Mouse (Mus musculus) intestine, embryonic 14.5 days (tissue): ENCODE data around the gene Slc20a1. TPM values are rescaled to one million over a fixed set of nuclear protein-coding genes. Genes with fewer than 3 reads are reported as not detected.

Experiments used
- ATAC-seq: fragments of 200-750 bp; cut with Nextera tagmentation; replicated peaks from 2 replicates; pipeline ENCODE4 v1.8.0; 2017; ENCODE audit warnings: low read depth, moderate number of reproducible peaks, moderate TSS enrichment, moderate library complexity; ENCODE audit not compliant: low FRiP score, low TSS enrichment
- DNase-seq: peaks from one replicate; pipeline ENCODE4 v3.0.0-alpha.2; 2018; ENCODE audit warnings: low spot score
- H3K27ac ChIP-seq: fragments of 300-500 bp; sonication (generic); 2 replicates; pipeline ENCODE4 v1.5.1; 2014; ENCODE audit warnings: low read depth, mild to moderate bottlenecking, control low read depth
- H3K27me3 ChIP-seq: fragments of 300-500 bp; sonication (generic); replicated peaks from 2 replicates; pipeline ENCODE4 v1.6.1; 2014; ENCODE audit warnings: low read length, control low read depth; ENCODE audit not compliant: control insufficient read depth, insufficient read depth
- H3K36me3 ChIP-seq: fragments of 300-500 bp; sonication (generic); 2 replicates; pipeline ENCODE4 v1.6.1; 2014; ENCODE audit warnings: low read length, control low read depth; ENCODE audit not compliant: control insufficient read depth, insufficient read depth
- H3K4me1 ChIP-seq: fragments of 300-500 bp; sonication (generic); replicated peaks from 2 replicates; pipeline ENCODE4 v1.6.1; 2014; ENCODE audit warnings: low read length, control low read depth, mixed read lengths; ENCODE audit not compliant: control insufficient read depth, insufficient read depth
- H3K4me2 ChIP-seq: fragments of 300-500 bp; sonication (generic); 2 replicates; pipeline ENCODE4 v1.6.1; 2014; ENCODE audit warnings: low read length
- H3K4me3 ChIP-seq: fragments of 300-500 bp; sonication (generic); 2 replicates; pipeline ENCODE4 v1.5.1; 2014; ENCODE audit warnings: low read depth, low read length, control low read depth, mixed read lengths
- H3K9ac ChIP-seq: fragments of 300-500 bp; sonication (generic); 2 replicates; pipeline ENCODE4 v1.6.1; 2014; ENCODE audit warnings: mild to moderate bottlenecking, low read length
- H3K9me3 ChIP-seq: fragments of 300-500 bp; sonication (generic); 2 replicates; pipeline ENCODE4 v1.6.1; 2016; ENCODE audit warnings: low read length, control low read depth; ENCODE audit not compliant: control insufficient read depth
- WGBS: fragments of 180-500 bp; shearing (Covaris S2); extraction: QIAGEN DNeasy Blood & Tissue Kit; methylation state at CpG from one replicate; pipeline ENCODE4 v1.1.7; 2014; 5-methylcytosine and 5-hydroxymethylcytosine counted together
- polyA plus RNA-seq: library from polyadenylated mRNA; unstranded; fragments of >200 nt; fragmentation: Nextera tagmentation; extraction: Ambion mirVana; gene quantifications from 2 replicates; pipeline ENCODE4 v1.2.1, GENCODE M21; 2014

The Slc20a1 gene
- polyA plus RNA-seq, 1 experiment from 2014 or later = 61.1 TPM

GRCm38 (mm10) chr2:129247707-129248121, 49.1 kb downstream of the Slc20a1 start:
- Histone ChIP-seq H3K27ac (no peak overlapping the region), H3K4me1 (peaks cover 11% of the 10 kb centered on the region; the same call in 1 of the 2 replicates), H3K4me3 (no peak overlapping the region), H3K36me3 (no peaks in the 10 kb centered on the region), H3K4me2 (no peak overlapping the region), H3K9me3 (no peaks in the 10 kb centered on the region), H3K27me3 (no peaks in the 10 kb centered on the region), H3K9ac (no peak overlapping the region)
- no peak for DNase-seq
- no peak for ATAC-seq
- WGBS = 91% methylated on average over 7 of the region's 7 CpGs

GRCm38 (mm10) chr2:129249321-129249720, 50.8 kb downstream of the Slc20a1 start:
- DNase-seq = no peak
- Histone ChIP-seq H3K4me3 (no peak overlapping the region), H3K27ac (no peak overlapping the region), H3K4me2 (no peak overlapping the region), H3K4me1 (peaks cover 22% of the 10 kb centered on the region), H3K27me3 (no peaks in the 10 kb centered on the region), H3K9me3 (no peaks in the 10 kb centered on the region), H3K36me3 (no peaks in the 10 kb centered on the region), H3K9ac (no peak overlapping the region)
- 44% methylated on average over 1 of the region's 1 CpGs for WGBS
- ATAC-seq = no peak

- Histone ChIP-seq H3K27ac (peak overlapping the region; percentile 60), H3K27me3 (no peaks in the 10 kb centered on the region), H3K4me2 (no peak overlapping the region), H3K9ac (no peak overlapping the region), H3K9me3 (no peaks in the 10 kb centered on the region), H3K4me3 (no peak overlapping the region), H3K4me1 (peaks cover 18% of the 10 kb centered on the region; the same call in 1 of the 2 replicates), H3K36me3 (no peaks in the 10 kb centered on the region)
- 83% methylated on average over 19 of the region's 19 CpGs for WGBS
- ATAC-seq (no peak), DNase-seq (peak; percentile 52)
Measured at GRCm38 (mm10) chr2:129252836-129253630, 54.5 kb downstream of the Slc20a1 start.

- Histone ChIP-seq H3K4me3 (no peak overlapping the region), H3K36me3 (no peaks in the 10 kb centered on the region), H3K9ac (no peak overlapping the region), H3K27ac (peak overlapping the region; percentile 60), H3K9me3 (no peaks in the 10 kb centered on the region), H3K4me2 (no peak overlapping the region), H3K4me1 (peaks cover 18% of the 10 kb centered on the region; the same call in 1 of the 2 replicates), H3K27me3 (no peaks in the 10 kb centered on the region)
- ATAC-seq = 0 out of 2 replicates have a peak, but pooled peaks have one; percentile 10
- WGBS = 35% methylated on average over 2 of the region's 2 CpGs
- DNase-seq = no peak
Measured at GRCm38 (mm10) chr2:129253631-129253970, 55.0 kb downstream of the Slc20a1 start.

GRCm38 (mm10) chr2:129254076-129254475, 55.5 kb downstream of the Slc20a1 start:
- H3K27me3 ChIP-seq = no peaks in the 10 kb centered on the region
- H3K27ac ChIP-seq = peak overlapping the region; percentile 60
- H3K4me3 ChIP-seq = no peak overlapping the region
- H3K9ac ChIP-seq = no peak overlapping the region
- H3K4me2 ChIP-seq = no peak overlapping the region
- peaks cover 18% of the 10 kb centered on the region; the same call in 1 of the 2 replicates for H3K4me1 ChIP-seq
- WGBS = 18% methylated on average over 2 of the region's 2 CpGs
- H3K9me3 ChIP-seq = no peaks in the 10 kb centered on the region
- H3K36me3 ChIP-seq = no peaks in the 10 kb centered on the region
- ATAC-seq = peak; percentile 67
- peak; percentile 40 for DNase-seq

GRCm38 (mm10) chr2:129256006-129256405, 57.4 kb downstream of the Slc20a1 start:
- Histone ChIP-seq H3K4me1 (peaks cover 18% of the 10 kb centered on the region; the same call in 1 of the 2 replicates), H3K9ac (no peak overlapping the region), H3K9me3 (no peaks in the 10 kb centered on the region), H3K4me3 (no peak overlapping the region), H3K36me3 (no peaks in the 10 kb centered on the region), H3K4me2 (no peak overlapping the region), H3K27ac (no peak overlapping the region), H3K27me3 (no peaks in the 10 kb centered on the region)
- no peak for ATAC-seq
- peak; percentile 49 for DNase-seq
- 64% methylated on average over 4 of the region's 4 CpGs for WGBS

GRCm38 (mm10) chr2:129258056-129258455, 59.5 kb downstream of the Slc20a1 start:
- peak; percentile 62 for DNase-seq

GRCm38 (mm10) chr2:129258475-129259211, 60.1 kb downstream of the Slc20a1 start:
- no peaks in the 10 kb centered on the region for H3K36me3 ChIP-seq
- ATAC-seq (peak; percentile 32; the same call in 1 of the 2 replicates), DNase-seq (peak; percentile 78)
- WGBS = 35% methylated on average over 7 of the region's 7 CpGs
- no peak overlapping the region for H3K4me2 ChIP-seq
- peak overlapping the region; percentile 57 for H3K27ac ChIP-seq
- H3K9me3 ChIP-seq = no peaks in the 10 kb centered on the region
- H3K4me3 ChIP-seq = no peak overlapping the region
- no peak overlapping the region for H3K9ac ChIP-seq
- no peaks in the 10 kb centered on the region for H3K27me3 ChIP-seq
- peaks cover 7% of the 10 kb centered on the region; the same call in 1 of the 2 replicates for H3K4me1 ChIP-seq

More at GRCm38 (mm10) chr2:129258056-129258455, 59.5 kb downstream of the Slc20a1 start:
- no peak overlapping the region for H3K4me3 ChIP-seq
- H3K9me3 ChIP-seq = no peaks in the 10 kb centered on the region
- WGBS = 74% methylated on average over 3 of the region's 3 CpGs
- no peaks in the 10 kb centered on the region for H3K27me3 ChIP-seq
- H3K36me3 ChIP-seq = no peaks in the 10 kb centered on the region
- no peak overlapping the region for H3K4me2 ChIP-seq
- ATAC-seq = peak; percentile 67
- H3K9ac ChIP-seq = no peak overlapping the region
- peaks cover 13% of the 10 kb centered on the region; the same call in 1 of the 2 replicates for H3K4me1 ChIP-seq
- peak overlapping the region; percentile 57 for H3K27ac ChIP-seq
